Mouse (Mus musculus): ENCODE results near the gene Nfatc3.

GRCm38 (mm10) chr8:106127882-106128410, 69.3 kb downstream of the Nfatc3 start:
- TF ChIP-seq POLR2A (IDR thresholded peaks at IDR 0.05; ENCODE audit: borderline replicate concordance, control insufficient read depth, low read depth, low read length), result no peak
- no peak for TF ChIP-seq CTCF (IDR thresholded peaks at IDR 0.05; ENCODE audit: control insufficient read depth, insufficient read depth, low read length)
